Mouse (Mus musculus) midbrain, embryonic 15.5 days (tissue): ENCODE results near the gene Rnf5. TPM values are rescaled to one million over a fixed set of nuclear protein-coding genes. Genes with fewer than 3 reads are reported as not detected.

ENCODE experiments used
- ATAC-seq: fragments of 200-750 bp; cut with Nextera tagmentation; replicated peaks from 2 replicates; pipeline ENCODE4 v1.8.0; 2017; ENCODE audit warnings: moderate TSS enrichment
- H3K27ac ChIP-seq: fragments of 300-500 bp; sonication (generic); 2 replicates; pipeline ENCODE4 v1.5.1; 2015; ENCODE audit warnings: mild to moderate bottlenecking, inconsistent platforms
- H3K27me3 ChIP-seq: fragments of 300-500 bp; sonication (generic); replicated peaks from 2 replicates; pipeline ENCODE4 v1.6.1; 2015; ENCODE audit warnings: inconsistent platforms
- H3K36me3 ChIP-seq: fragments of 300-500 bp; sonication (generic); replicated peaks from 2 replicates; pipeline ENCODE4 v1.6.1; 2015; ENCODE audit warnings: inconsistent platforms
- H3K4me1 ChIP-seq: fragments of 300-500 bp; sonication (generic); 2 replicates; pipeline ENCODE4 v1.6.1; 2015; ENCODE audit warnings: inconsistent platforms
- H3K4me2 ChIP-seq: fragments of 300-500 bp; sonication (generic); 2 replicates; pipeline ENCODE4 v1.6.1; 2015; ENCODE audit warnings: inconsistent platforms, mild to moderate bottlenecking, moderate library complexity
- H3K4me3 ChIP-seq: fragments of 300-500 bp; sonication (generic); 2 replicates; pipeline ENCODE4 v1.5.1; 2015; ENCODE audit warnings: mild to moderate bottlenecking, inconsistent platforms
- H3K9ac ChIP-seq: fragments of 300-500 bp; sonication (generic); 2 replicates; pipeline ENCODE4 v1.6.1; 2015; ENCODE audit warnings: mild to moderate bottlenecking, inconsistent platforms
- H3K9me3 ChIP-seq: fragments of 300-500 bp; sonication (generic); 2 replicates; pipeline ENCODE4 v1.6.1; 2016; ENCODE audit warnings: inconsistent platforms
- WGBS: fragments of 180-500 bp; shearing (Covaris S2); methylation state at CpG from one replicate; pipeline ENCODE4 v1.1.7; 2015; ENCODE audit warnings: mixed read lengths; 5-methylcytosine and 5-hydroxymethylcytosine counted together
- polyA plus RNA-seq: library from polyadenylated mRNA; unstranded; fragments of >200 nt; fragmentation: Nextera tagmentation; extraction: Ambion mirVana; gene quantifications from 2 replicates; pipeline ENCODE4 v1.2.1, GENCODE M21; 2015

Gene Rnf5
- polyA plus RNA-seq, 1 experiment from 2014 or later = 306 TPM

DNA sequence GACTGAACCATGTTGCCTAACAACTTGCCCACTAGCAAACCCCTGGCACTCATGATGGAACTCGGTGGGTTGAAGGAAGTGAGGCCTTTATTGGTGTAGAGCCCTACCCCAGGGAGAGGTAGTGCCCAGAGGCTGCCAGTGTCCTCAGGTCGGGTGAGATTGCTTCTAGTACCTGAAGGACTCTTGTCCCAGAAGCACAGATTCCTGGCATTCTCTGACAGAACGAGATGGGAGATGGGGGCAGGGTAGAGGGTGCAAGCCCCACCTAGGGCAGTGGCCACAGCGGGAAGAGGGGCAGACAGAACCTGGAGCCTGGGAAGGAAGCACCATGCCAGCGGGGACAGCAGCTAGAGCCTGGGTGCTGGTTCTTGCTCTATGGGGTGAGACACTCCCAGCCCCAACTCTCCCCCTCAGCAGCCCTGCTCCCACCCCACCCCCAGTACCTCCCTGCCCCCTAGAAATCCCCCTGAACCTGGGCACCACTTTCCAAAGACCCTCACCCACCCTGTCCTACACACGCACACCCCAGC, 5.9 kb downstream of the Rnf5 start, which contains the start of gene Ager:
TSS of gene Ager (plus strand) at position 297 of the 530 bp plus-strand sequence.
- H3K27ac ChIP-seq = no peak within 1 kb of the TSS
- H3K9me3 ChIP-seq = no peaks in the 10 kb centered on the region
- ATAC-seq = no peak
- 24% methylated on average over 6 of the region's 6 CpGs for WGBS
- no peak within 1 kb of the TSS for H3K4me2 ChIP-seq
- H3K36me3 ChIP-seq = peaks cover 15% of the 10 kb centered on the region; the same call in 1 of the 2 replicates
- H3K4me3 ChIP-seq = no peak within 1 kb of the TSS
- H3K27me3 ChIP-seq = no peaks in the 10 kb centered on the region
- peaks cover 34% of the 10 kb centered on the region for H3K4me1 ChIP-seq
- no peak within 1 kb of the TSS for H3K9ac ChIP-seq

DNA sequence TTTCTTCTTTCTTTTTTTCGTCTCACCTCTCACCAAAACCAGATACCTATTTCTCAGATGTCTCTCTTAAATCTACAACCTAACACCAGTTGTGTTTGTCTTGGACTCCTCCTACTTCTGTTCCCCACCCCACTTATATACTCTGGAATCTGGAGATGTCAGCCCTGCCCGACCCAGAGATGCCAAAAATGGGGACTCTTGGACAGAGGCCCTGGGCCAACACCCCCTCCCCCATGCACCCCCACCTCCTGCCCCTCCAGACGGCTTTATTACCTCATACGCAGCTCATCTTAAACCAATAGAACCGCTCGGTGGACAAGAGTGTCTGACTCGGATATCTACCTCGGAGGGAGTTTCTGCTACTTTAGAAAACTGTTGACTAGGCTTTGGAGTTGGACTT, 7.4 kb downstream of the Rnf5 start:
- Histone ChIP-seq H3K27ac (no peak overlapping the region), H3K4me3 (no peak overlapping the region), H3K4me1 (peaks cover 31% of the 10 kb centered on the region), H3K9ac (no peak overlapping the region), H3K27me3 (no peaks in the 10 kb centered on the region), H3K4me2 (no peak overlapping the region), H3K9me3 (no peaks in the 10 kb centered on the region), H3K36me3 (peaks cover 12% of the 10 kb centered on the region; the same call in 1 of the 2 replicates)
- no peak for ATAC-seq
- 80% methylated on average over 8 of the region's 8 CpGs for WGBS

DNA sequence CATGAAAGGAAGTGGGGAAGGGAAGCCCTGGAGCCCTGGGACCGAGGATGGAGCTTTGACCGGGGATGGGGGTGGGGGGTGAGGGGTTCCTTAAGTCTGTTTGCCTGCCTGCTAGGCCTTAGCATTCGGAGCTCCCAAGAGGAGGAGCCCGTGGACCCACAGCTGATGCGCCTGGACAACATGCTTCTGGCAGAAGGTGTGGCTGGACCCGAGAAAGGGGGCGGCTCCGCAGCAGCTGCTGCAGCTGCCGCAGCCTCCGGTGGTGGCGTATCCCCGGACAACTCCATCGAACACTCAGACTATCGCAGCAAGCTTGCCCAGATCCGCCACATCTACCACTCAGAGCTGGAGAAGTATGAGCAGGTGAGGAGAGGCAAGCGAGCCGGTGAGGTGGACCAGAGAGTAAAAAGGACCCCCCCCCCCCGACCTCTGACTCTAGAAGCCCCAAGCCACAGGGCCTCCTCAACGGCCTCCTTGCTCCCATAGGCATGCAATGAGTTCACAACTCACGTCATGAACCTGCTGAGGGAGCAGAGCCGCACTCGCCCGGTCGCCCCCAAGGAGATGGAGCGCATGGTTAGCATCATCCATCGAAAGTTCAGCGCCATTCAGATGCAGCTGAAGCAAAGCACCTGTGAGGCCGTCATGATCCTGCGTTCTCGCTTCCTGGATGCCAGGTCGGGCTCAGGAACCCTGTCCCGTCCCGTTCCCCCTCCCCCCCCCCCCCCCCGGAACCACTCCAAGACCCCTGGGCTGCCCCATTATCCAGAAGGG, 9.6 kb downstream of the Rnf5 start:
- H3K4me1 ChIP-seq = peaks cover 47% of the 10 kb centered on the region
- peak overlapping the region; percentile 98 for H3K27ac ChIP-seq
- WGBS = 43% methylated on average over 33 of the region's 34 CpGs
- ATAC-seq = no peak
- no peaks in the 10 kb centered on the region for H3K27me3 ChIP-seq
- H3K9ac ChIP-seq = peak overlapping the region; percentile 92
- H3K4me2 ChIP-seq = peak overlapping the region; percentile 90
- peaks cover 5% of the 10 kb centered on the region; the same call in 1 of the 2 replicates for H3K36me3 ChIP-seq
- no peaks in the 10 kb centered on the region for H3K9me3 ChIP-seq
- H3K4me3 ChIP-seq = peak overlapping the region; percentile 80

DNA sequence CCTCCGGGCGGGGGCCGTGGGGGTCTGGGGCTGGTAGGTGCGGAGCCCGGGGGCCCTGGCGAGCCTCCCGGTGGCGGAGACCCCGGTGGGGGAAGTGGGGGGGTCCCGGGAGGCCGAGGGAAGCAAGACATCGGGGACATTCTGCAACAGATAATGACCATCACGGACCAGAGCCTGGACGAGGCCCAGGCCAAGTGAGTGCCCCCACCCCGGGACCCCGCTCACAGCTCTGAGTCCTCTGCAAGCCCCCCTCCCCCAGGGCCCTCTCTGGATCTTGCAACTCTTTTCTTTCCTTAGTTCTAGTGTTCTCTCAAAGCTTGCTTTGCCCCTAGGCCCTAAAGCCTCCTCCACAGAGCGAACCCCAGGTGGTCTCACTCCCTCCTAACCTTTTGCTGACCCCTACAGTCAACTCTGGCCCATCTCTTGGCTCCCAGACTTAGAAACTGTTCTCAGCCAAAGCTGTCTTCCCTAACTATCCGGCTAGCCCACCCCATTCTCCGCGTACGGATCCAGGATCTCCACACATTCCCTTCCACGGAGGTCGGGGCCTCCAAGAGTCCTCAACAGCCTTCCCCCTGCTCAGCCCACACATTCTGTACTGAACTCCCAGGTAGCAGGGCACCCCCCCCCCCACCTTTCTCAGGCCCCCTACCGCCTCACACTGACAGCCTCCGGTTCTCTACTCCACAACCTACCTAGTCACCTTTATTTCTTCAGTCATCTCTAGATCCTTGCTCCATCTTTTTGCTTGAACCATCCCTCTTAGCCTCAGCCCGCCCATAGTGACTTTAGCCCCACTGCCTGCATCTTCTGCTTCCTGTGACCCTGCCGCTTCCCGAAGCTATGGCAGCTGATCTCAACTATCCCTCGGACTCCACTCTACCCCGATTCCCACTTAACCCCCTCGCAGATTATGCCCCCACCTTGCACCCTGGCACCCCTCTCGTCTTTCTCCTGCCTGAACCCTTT, 10.6 kb downstream of the Rnf5 start:
- Histone ChIP-seq H3K27me3 (no peaks in the 10 kb centered on the region), H3K4me1 (peaks cover 56% of the 10 kb centered on the region), H3K4me3 (peak overlapping the region; percentile 80), H3K9ac (peak overlapping the region; percentile 92), H3K4me2 (peak overlapping the region; percentile 90), H3K27ac (peak overlapping the region; percentile 98), H3K36me3 (peaks cover 5% of the 10 kb centered on the region; the same call in 1 of the 2 replicates), H3K9me3 (no peaks in the 10 kb centered on the region)
- peak; percentile 18 for ATAC-seq
- WGBS = under 1% methylated on average over 31 of the region's 32 CpGs

DNA sequence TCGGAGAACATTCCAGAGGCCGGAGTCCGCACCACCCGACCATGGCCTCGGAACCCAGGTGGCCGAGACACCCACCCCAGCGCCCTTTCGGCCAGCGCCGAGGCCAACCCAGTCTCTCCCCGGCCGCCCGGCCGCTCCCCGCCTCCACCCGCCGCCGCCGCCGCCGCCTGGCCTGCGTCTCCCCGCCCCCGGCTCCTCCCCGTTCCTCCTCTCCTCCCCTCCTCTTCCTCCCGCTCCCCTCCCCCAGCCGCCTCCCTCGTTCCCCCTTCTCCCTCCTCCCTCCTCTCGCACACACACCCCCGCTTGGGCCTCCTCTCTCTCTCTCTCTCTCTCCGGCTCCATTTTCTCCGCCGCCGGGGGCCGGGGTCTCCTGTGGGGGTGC, 11.5 kb downstream of the Rnf5 start:
- 1% methylated on average over 21 of the region's 35 CpGs for WGBS
- H3K27ac ChIP-seq = peak overlapping the region; percentile 98
- peak overlapping the region; percentile 80 for H3K4me3 ChIP-seq
- H3K4me1 ChIP-seq = peaks cover 58% of the 10 kb centered on the region
- peaks cover 5% of the 10 kb centered on the region; the same call in 1 of the 2 replicates for H3K36me3 ChIP-seq
- no peaks in the 10 kb centered on the region for H3K27me3 ChIP-seq
- peak overlapping the region; percentile 92 for H3K9ac ChIP-seq
- H3K4me2 ChIP-seq = peak overlapping the region; percentile 90
- H3K9me3 ChIP-seq = no peaks in the 10 kb centered on the region
- ATAC-seq = peak; percentile 27

DNA sequence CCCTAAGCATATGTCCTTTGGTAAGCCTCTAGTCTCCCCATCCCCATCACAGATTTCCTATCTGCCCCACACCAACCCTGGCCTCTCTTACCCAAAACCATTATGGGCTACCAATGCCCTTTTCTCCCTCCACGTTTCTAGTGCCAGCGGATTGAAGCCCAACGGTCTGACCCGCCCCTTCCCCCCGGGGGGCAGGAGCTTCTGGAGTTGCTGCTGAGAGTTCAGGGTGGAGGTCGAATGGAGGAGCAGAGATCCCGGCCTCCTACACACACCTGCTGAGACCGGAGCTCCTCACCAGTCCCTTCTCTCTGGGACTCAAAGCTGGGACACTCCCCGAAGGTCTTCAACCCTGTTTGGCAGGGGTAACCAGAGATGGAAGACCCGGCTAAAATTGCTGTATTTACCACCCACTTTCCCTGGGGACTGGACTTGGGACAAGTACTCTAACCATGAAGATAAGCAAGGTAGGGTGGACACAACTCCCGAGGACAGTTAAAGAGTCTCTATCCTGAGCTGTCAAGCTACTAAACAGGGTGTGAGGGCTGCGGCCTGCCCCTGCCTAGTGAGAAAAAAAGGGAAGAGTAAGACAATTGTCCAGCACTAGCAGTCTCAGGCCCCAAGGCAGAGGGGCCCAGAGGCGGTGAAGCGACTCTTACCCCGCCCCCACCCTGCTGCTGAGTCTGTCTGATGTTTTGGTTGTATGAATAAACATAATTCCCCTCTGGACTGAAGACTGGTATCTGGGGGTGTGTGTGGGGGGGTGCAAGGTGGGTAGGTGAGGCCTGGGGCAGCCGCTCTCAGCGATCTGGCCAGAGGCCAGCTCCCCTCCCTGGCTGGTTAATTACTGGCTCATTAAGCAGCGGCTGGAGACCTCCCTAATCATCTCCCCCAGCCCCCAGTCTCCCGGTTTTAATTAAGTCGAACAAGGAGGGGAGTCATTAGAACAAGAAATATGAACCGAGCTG, 12.2 kb downstream of the Rnf5 start, which contains the start of gene Pbx2:
TSS of gene Pbx2 (plus strand) at position 238 of the 965 bp plus-strand sequence.
- H3K36me3 ChIP-seq = peaks cover 5% of the 10 kb centered on the region; the same call in 1 of the 2 replicates

DNA sequence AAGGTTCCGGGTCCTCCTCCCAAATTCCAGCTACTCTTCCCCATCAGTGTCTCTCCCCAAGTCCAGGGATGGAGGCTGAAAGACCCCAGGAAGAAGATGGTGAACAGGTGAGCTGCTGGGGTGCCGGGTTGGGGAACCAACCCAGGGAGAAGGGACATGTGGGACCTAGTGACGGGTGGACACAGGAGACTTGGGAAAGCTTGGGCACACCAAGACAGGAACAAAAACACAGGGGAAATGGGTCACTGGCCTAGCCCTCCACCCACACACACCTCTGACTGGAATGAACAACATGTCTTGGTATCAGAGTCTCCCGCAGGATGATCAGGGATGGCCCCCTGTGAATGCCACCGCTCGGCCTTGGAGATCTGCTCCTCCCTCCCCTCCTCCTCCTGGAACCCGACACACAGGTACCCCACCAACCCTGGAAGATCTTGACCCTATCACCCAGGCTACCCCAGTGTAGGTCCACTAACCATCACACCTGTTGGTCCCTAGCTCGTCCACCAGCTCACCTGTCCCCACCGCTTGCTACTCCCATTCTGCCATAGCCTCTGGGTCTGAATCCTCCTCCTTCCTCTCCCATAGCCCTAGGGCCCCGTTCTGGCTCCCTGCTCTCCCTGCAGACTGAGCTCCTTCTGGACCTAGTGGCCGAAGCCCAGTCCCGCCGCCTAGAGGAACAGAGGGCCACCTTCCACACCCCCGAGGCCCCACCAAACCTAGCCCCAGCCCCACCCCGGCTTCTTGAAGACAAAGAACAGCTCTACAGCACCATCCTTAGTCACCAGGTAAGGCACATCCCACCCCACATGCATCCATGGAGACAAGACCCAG, 13.1 kb downstream of the Rnf5 start:
- 61% methylated on average over 15 of the region's 15 CpGs for WGBS
- Histone ChIP-seq H3K4me3 (no peak overlapping the region), H3K27ac (peak overlapping the region; percentile 98)

More for the DNA sequence above, 12.2 kb downstream of the Rnf5 start, which contains the start of gene Pbx2:
- H3K27ac ChIP-seq = peak within 1 kb of the TSS; percentile 98
- WGBS = 2% methylated on average over 21 of the region's 21 CpGs
- no peak for ATAC-seq
- H3K4me3 ChIP-seq = peak within 1 kb of the TSS; percentile 80
- H3K9ac ChIP-seq = peak within 1 kb of the TSS; percentile 92
- H3K9me3 ChIP-seq = no peaks in the 10 kb centered on the region
- H3K4me2 ChIP-seq = peak within 1 kb of the TSS; percentile 90
- no peaks in the 10 kb centered on the region for H3K27me3 ChIP-seq
- H3K4me1 ChIP-seq = peaks cover 60% of the 10 kb centered on the region

DNA sequence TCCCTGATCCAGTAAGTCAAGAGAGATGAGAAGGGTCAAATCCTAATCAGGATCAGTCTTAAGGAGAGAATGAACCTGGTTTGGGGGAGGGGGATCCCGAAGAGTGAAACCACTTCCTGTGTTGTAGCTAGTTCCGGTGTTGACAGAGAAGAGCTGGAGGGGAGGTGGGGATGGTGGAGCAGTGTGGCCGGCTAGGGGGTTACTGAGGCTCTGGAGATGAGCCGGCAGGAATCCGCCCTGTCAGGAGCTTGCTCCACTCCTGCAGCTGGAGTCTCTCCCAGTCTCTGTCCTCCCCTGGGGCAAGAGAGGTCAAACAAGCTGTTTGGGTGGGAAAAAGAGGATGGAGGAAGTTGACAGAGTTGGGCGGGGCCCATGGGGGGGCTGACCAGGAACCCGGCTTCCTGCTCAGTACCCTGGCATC, 13.8 kb downstream of the Rnf5 start, which contains the start of gene Gpsm3:
TSS of gene Gpsm3 (plus strand) at position 126 of the 421 bp plus-strand sequence.
- WGBS = 29% methylated on average over 7 of the region's 7 CpGs
- H3K4me1 ChIP-seq = peaks cover 58% of the 10 kb centered on the region
- H3K9ac ChIP-seq = peak within 1 kb of the TSS; percentile 12; the same call in 1 of the 2 replicates
- H3K9me3 ChIP-seq = no peaks in the 10 kb centered on the region
- H3K4me2 ChIP-seq = peak within 1 kb of the TSS; percentile 90; the same call in 1 of the 2 replicates
- H3K4me3 ChIP-seq = no peak within 1 kb of the TSS
- H3K27me3 ChIP-seq = no peaks in the 10 kb centered on the region
- H3K27ac ChIP-seq = peak within 1 kb of the TSS; percentile 98
- no peaks in the 10 kb centered on the region for H3K36me3 ChIP-seq
- ATAC-seq = no peak

More for the DNA sequence above, 13.1 kb downstream of the Rnf5 start:
- peaks cover 64% of the 10 kb centered on the region for H3K4me1 ChIP-seq
- no peak for ATAC-seq
- H3K4me2 ChIP-seq = peak overlapping the region; percentile 90
- H3K27me3 ChIP-seq = no peaks in the 10 kb centered on the region
- no peaks in the 10 kb centered on the region for H3K9me3 ChIP-seq
- H3K9ac ChIP-seq = peak overlapping the region; percentile 12; the same call in 1 of the 2 replicates
- H3K36me3 ChIP-seq = no peaks in the 10 kb centered on the region; the same call in 1 of the 2 replicates

DNA sequence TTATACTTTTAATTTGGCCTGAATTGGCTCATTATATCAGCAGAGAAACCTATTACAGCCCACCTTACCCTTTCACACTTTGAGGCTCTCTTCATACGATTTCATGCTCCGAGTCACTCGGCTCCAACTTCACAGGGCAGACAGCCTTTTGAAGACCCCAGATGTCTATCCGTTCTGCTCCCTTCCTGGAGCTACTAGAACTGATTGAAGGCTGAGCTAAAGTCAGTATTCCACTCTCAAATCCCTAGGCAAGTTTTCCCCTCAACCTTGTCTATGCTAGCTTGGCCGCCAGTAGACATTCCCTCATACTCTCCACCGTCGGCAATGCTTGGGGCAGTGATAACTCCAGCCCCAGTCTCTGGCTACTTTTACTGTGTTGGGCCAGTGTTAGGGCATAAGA, 14.3 kb downstream of the Rnf5 start:
- Histone ChIP-seq H3K27ac (no peak overlapping the region), H3K9me3 (no peaks in the 10 kb centered on the region), H3K4me1 (peaks cover 53% of the 10 kb centered on the region), H3K27me3 (no peaks in the 10 kb centered on the region), H3K4me3 (no peak overlapping the region), H3K9ac (no peak overlapping the region), H3K4me2 (no peak overlapping the region), H3K36me3 (no peaks in the 10 kb centered on the region)
- WGBS = 37% methylated on average over 7 of the region's 7 CpGs
- no peak for ATAC-seq

DNA sequence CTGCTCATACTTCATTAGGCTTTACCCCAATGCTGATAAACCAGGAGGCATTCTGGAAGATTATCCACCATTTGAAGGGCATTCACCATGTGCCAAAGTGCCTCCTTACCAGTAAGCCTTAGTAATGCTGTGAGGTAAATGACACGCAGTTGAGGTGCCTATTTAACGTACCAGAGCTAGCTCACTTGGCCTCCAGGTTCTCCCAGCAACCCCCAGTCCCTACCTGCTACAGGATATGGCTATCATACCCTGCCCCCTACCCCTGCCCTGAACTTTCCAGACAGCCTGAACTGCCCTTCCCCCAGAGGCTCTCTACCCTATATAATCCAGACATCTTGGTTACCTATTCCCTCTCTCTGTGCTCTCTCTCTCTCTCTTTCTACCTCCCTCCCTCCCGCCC, 14.7 kb downstream of the Rnf5 start:
- 72% methylated on average over 3 of the region's 3 CpGs for WGBS
- Histone ChIP-seq H3K4me3 (no peak overlapping the region), H3K36me3 (no peaks in the 10 kb centered on the region), H3K4me2 (0 out of 2 replicates have a peak overlapping the region, but pooled peaks have one; percentile 14), H3K27me3 (no peaks in the 10 kb centered on the region), H3K27ac (no peak overlapping the region), H3K9me3 (no peaks in the 10 kb centered on the region), H3K9ac (no peak overlapping the region), H3K4me1 (peaks cover 49% of the 10 kb centered on the region)
- ATAC-seq = no peak
